Mouse (Mus musculus): ENCODE measurements around the gene Kctd11. TPM values are rescaled to one million over a fixed set of nuclear protein-coding genes. Genes with fewer than 3 reads are reported as not detected.
A peak's percentile ranks its signal among the peaks of the same experiment; 100 is the strongest.
"Not testable (repeated sequence)": the region's sequence is repeated elsewhere in the genome, so short reads cannot be mapped to it uniquely, and the experiment has no call there.

Gene Kctd11
- polyA plus RNA-seq, 1 experiment from 2014 or later = 15.9 TPM

DNA sequence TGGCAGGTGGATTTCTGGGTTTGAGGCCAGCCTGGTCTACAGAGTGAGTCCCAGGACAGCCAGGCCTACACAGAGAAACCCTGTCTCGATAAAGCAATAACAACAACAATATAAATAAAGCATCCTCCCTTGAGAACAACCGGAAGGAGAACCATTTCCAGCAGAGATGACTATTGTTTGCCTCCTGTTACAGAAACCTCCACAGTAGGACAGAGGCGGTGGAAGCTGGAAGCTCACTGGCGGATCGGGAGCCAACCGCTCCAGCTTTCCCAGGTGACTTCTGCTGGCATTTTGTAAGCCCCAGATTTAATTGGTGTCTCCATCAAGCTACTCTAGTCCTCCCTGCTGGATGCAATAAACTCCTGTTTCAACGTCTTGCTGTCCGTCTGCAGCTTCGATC, 15.6 kb downstream of the Kctd11 start:
- Histone ChIP-seq H3K4me1 (replicated peaks; ENCODE audit: control insufficient read depth, insufficient read depth) (no peaks in the 10 kb centered on the region), H3K9ac (ENCODE audit: low read length) (no peak overlapping the region), H3K36me3 (ENCODE audit: control insufficient read depth, insufficient read depth, low read length) (no peaks in the 10 kb centered on the region), H3K9me3 (ENCODE audit: control insufficient read depth, low read length) (no peaks in the 10 kb centered on the region), H3K4me3 (ENCODE audit: low read depth, low read length) (no peak overlapping the region), H3K27me3 (ENCODE audit: control insufficient read depth, insufficient read depth, low read length) (no peaks in the 10 kb centered on the region), H3K27ac (replicated peaks) (no peak overlapping the region), H3K4me2 (replicated peaks; ENCODE audit: low read depth) (no peak overlapping the region)
- 80% methylated on average over 9 of the region's 9 CpGs for WGBS
- TF ChIP-seq CTCF (IDR thresholded peaks at IDR 0.05; ENCODE audit: low read depth) = no peak
- TF ChIP-seq EP300 (optimal IDR thresholded peaks at IDR 0.05) = no peak
- no peak for DNase-seq (ENCODE audit: low spot score)
- no peak for ATAC-seq (ENCODE audit: low FRiP score, low TSS enrichment)

DNA sequence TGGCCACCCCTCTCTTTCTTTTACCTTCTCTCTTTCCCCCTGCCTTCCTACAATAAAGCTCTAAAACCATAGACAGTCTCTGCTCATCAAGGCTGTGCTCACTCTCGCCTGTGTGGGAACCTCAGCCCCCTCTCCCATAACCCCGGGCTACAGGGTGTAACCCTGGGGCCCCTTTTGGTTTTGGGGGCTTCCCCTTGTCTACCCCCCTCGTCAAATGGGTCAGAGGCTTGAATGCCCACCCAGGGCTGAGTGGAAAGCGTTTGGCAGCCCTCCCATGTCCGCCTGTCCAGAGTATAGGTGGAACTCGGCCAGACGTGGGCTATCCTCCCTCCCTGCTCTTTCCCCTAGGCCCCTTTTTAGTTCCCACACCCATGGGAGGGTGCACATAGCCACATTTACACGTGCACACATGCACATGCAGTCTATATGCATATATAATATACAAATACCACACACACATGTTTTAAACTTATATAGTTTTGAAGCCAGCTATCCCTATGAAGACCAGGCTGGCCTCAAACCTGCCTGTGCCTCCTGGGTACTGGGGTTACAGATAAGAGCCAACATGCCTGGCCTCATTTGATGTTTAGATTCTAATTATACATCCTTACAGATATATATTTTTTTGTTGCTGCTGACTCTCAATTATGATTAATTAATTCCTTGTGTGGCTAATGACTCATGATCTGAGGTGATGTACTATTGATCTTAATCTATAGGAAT, 16.9 kb downstream of the Kctd11 start:
- no peaks in the 10 kb centered on the region for H3K9me3 ChIP-seq (ENCODE audit: control insufficient read depth, low read length)
- H3K36me3 ChIP-seq (ENCODE audit: control insufficient read depth, insufficient read depth, low read length) = no peaks in the 10 kb centered on the region
- H3K27ac ChIP-seq (replicated peaks) = no peak overlapping the region
- H3K4me3 ChIP-seq (ENCODE audit: low read depth, low read length) = no peak overlapping the region
- no peak overlapping the region for H3K9ac ChIP-seq (ENCODE audit: low read length)
- TF ChIP-seq EP300 (optimal IDR thresholded peaks at IDR 0.05) = no peak
- TF ChIP-seq CTCF (IDR thresholded peaks at IDR 0.05; ENCODE audit: low read depth) = no peak
- H3K27me3 ChIP-seq (ENCODE audit: control insufficient read depth, insufficient read depth, low read length) = no peaks in the 10 kb centered on the region
- ATAC-seq (ENCODE audit: low FRiP score, low TSS enrichment) (no peak), DNase-seq (ENCODE audit: low spot score) (no peak)
- H3K4me1 ChIP-seq (replicated peaks; ENCODE audit: control insufficient read depth, insufficient read depth) = no peaks in the 10 kb centered on the region
- no peak overlapping the region for H3K4me2 ChIP-seq (replicated peaks; ENCODE audit: low read depth)
- WGBS = 38% methylated on average over 8 of the region's 8 CpGs

DNA sequence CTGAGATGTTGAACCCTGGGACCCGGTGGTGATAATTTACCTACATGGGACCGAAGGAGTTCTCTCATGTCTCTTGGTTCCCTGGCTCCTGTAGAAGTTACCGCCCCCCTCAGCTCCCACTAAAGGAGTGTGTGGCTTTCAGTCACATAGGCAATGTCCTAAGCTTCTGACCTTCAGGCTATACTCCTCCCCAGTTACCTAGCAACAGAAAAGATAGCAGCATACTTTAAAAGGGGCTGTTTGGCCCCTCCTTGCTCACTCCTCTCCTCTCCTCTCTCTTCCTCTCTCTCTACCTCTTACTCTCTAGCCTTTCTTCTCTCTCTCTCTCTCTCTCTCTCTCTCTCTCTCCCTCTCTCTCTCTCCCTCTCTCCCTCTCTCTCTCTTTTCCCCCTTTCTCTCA, 17.5 kb downstream of the Kctd11 start:
- H3K27me3 ChIP-seq (ENCODE audit: control insufficient read depth, insufficient read depth, low read length); H3K27ac ChIP-seq (replicated peaks); DNase-seq (ENCODE audit: low spot score); H3K9me3 ChIP-seq (ENCODE audit: control insufficient read depth, low read length); ATAC-seq (ENCODE audit: low FRiP score, low TSS enrichment); H3K4me2 ChIP-seq (replicated peaks; ENCODE audit: low read depth); H3K36me3 ChIP-seq (ENCODE audit: control insufficient read depth, insufficient read depth, low read length); H3K4me3 ChIP-seq (ENCODE audit: low read depth, low read length); H3K4me1 ChIP-seq (replicated peaks; ENCODE audit: control insufficient read depth, insufficient read depth); H3K9ac ChIP-seq (ENCODE audit: low read length): not testable (repeated sequence)
- 63% methylated on average over 3 of the region's 3 CpGs for WGBS

DNA sequence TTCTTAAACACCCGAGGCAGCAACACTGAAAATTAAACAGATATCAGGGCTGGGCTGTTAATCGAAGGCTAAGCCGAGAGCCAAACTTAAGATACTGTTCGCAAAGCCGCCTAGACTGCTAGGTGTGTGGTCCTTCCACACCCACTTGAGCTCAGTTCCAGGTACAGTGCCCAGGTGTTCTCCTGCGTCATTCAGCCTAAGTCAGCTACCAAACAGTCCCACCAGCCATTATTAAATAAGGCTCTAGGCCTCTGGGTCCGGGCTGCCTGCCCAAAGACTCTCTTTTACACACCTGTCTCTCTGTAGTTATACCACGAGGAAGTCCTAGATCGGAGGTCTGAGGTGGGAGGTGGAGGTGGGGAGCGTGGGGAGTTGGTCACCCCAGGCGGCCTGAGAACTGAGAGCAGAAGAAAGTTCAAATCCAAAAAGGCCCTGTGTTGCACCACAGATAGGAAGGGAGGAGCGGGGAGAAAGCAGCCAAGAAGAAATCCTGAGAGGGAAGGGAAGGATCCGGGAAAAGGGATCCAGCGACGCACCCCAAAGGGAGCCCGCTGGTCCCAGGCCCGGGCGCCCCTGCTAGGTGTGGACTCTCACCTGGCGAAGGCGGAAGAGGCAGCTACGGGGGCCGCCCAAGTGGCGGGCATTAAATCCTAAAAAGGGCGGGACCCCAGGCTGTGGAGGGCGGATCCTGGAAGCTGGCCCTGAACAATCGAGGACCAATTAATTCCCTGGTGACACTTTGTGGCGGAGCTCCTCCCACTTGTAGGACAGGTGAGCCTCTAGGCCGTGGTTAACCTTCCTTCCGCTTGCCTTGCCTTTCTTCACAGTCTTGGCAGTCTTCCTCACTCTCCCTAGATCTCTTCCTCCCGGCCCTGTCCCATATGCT, 22.9 kb downstream of the Kctd11 start, which contains the start of gene Tnk1:
TSS of gene Tnk1 (minus strand) at position 618 of the 886 bp plus-strand sequence.
- Histone ChIP-seq H3K4me2 (replicated peaks; ENCODE audit: low read depth) (peak within 1 kb of the TSS; percentile 51), H3K4me1 (replicated peaks; ENCODE audit: control insufficient read depth, insufficient read depth) (no peaks in the 10 kb centered on the region), H3K9ac (ENCODE audit: low read length) (peak within 1 kb of the TSS; percentile 52), H3K27me3 (ENCODE audit: control insufficient read depth, insufficient read depth, low read length) (no peaks in the 10 kb centered on the region), H3K36me3 (ENCODE audit: control insufficient read depth, insufficient read depth, low read length) (no peaks in the 10 kb centered on the region), H3K9me3 (ENCODE audit: control insufficient read depth, low read length) (no peaks in the 10 kb centered on the region), H3K27ac (replicated peaks) (peak within 1 kb of the TSS; percentile 87), H3K4me3 (ENCODE audit: low read depth, low read length) (peak within 1 kb of the TSS; percentile 38)
- TF ChIP-seq EP300 (optimal IDR thresholded peaks at IDR 0.05) (no peak), CTCF (IDR thresholded peaks at IDR 0.05; ENCODE audit: low read depth) (no peak)
- DNase-seq (ENCODE audit: low spot score) (peak; percentile 93), ATAC-seq (ENCODE audit: low FRiP score, low TSS enrichment) (peak; percentile 89)
- 17% methylated on average over 30 of the region's 30 CpGs for WGBS

DNA sequence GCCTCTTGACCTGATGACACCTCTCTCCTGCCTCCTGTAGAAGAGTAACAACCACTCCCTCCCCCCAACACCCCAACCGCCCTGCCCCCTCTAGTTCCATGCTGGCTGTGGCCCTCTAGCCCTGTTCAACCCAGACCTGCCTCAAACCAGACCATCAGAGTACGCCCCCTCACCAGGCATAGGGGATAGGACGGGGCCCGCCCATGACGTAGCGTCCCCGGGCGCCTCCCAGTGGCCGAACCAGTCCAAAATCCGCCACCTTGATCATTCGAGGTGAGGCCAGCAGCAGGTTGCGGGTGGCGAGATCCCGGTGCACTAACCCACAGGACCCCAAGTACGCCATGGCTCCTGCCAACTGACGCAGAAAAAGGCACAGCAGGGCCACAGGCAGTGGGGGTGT, 25.9 kb downstream of the Kctd11 start:
- no peaks in the 10 kb centered on the region for H3K27me3 ChIP-seq (ENCODE audit: control insufficient read depth, insufficient read depth, low read length)
- 36% methylated on average over 16 of the region's 16 CpGs for WGBS

DNA sequence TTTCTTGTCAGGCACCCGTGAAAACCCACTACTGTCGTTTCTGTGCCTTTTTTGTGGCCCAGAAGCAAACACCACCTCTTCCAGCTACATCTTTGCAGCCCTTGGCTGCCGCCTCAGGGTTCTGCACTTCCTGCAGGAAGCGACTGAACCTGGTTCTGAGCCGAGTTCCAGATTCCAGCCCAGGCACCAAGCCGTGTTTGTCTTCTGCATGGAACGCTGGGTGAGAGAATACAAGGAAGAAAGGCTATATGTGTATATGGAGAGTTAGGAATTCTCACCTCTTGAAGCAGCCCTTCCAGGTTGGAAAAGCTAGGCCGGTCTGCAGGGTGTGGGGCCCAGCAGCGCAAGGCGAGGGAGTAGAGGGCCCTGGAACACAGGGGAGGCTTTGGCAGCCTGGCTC, 26.5 kb downstream of the Kctd11 start:
- no peak for DNase-seq (ENCODE audit: low spot score)
- ATAC-seq (ENCODE audit: low FRiP score, low TSS enrichment) = no peak
- Histone ChIP-seq H3K4me2 (replicated peaks; ENCODE audit: low read depth) (no peak overlapping the region), H3K27ac (replicated peaks) (no peak overlapping the region), H3K9ac (ENCODE audit: low read length) (no peak overlapping the region), H3K4me3 (ENCODE audit: low read depth, low read length) (no peak overlapping the region), H3K4me1 (replicated peaks; ENCODE audit: control insufficient read depth, insufficient read depth) (no peaks in the 10 kb centered on the region), H3K36me3 (ENCODE audit: control insufficient read depth, insufficient read depth, low read length) (peaks cover 17% of the 10 kb centered on the region), H3K9me3 (ENCODE audit: control insufficient read depth, low read length) (no peaks in the 10 kb centered on the region), H3K27me3 (ENCODE audit: control insufficient read depth, insufficient read depth, low read length) (no peaks in the 10 kb centered on the region)
- 78% methylated on average over 10 of the region's 10 CpGs for WGBS
- TF ChIP-seq EP300 (optimal IDR thresholded peaks at IDR 0.05) (no peak), CTCF (IDR thresholded peaks at IDR 0.05; ENCODE audit: low read depth) (no peak)

More for the DNA sequence above, 25.9 kb downstream of the Kctd11 start:
- H3K9me3 ChIP-seq (ENCODE audit: control insufficient read depth, low read length) = no peaks in the 10 kb centered on the region
- no peak overlapping the region for H3K4me3 ChIP-seq (ENCODE audit: low read depth, low read length)
- H3K4me2 ChIP-seq (replicated peaks; ENCODE audit: low read depth) = no peak overlapping the region
- no peak overlapping the region for H3K27ac ChIP-seq (replicated peaks)
- no peaks in the 10 kb centered on the region for H3K4me1 ChIP-seq (replicated peaks; ENCODE audit: control insufficient read depth, insufficient read depth)
- no peak for TF ChIP-seq EP300 (optimal IDR thresholded peaks at IDR 0.05)
- TF ChIP-seq CTCF (IDR thresholded peaks at IDR 0.05; ENCODE audit: low read depth) = peak; percentile 64
- H3K9ac ChIP-seq (ENCODE audit: low read length) = no peak overlapping the region
- ATAC-seq (ENCODE audit: low FRiP score, low TSS enrichment) (no peak), DNase-seq (ENCODE audit: low spot score) (no peak)
- H3K36me3 ChIP-seq (ENCODE audit: control insufficient read depth, insufficient read depth, low read length) = peaks cover 11% of the 10 kb centered on the region

All from stomach, postnatal 0 days (tissue).